Mouse (Mus musculus) intestine, embryonic 16.5 days (tissue): Measurements from ENCODE around the gene Tmem39b. TPM values are rescaled to one million over a fixed set of nuclear protein-coding genes. Genes with fewer than 3 reads are reported as not detected.

ENCODE experiments used
- ATAC-seq: fragments of 200-750 bp; cut with Nextera tagmentation; 2 replicates; pipeline ENCODE4 v1.8.0; 2017; ENCODE audit warnings: moderate TSS enrichment, moderate library complexity
- H3K27ac ChIP-seq: fragments of 300-500 bp; sonication (generic); 2 replicates; pipeline ENCODE4 v1.5.1; 2014; ENCODE audit warnings: mild to moderate bottlenecking, low read length
- H3K27me3 ChIP-seq: fragments of 300-500 bp; sonication (generic); replicated peaks from 2 replicates; pipeline ENCODE4 v1.6.1; 2014; ENCODE audit warnings: low read length, control low read depth, mixed read lengths; ENCODE audit not compliant: control insufficient read depth, insufficient read depth
- H3K36me3 ChIP-seq: fragments of 300-500 bp; sonication (generic); 2 replicates; pipeline ENCODE4 v1.6.1; 2014; ENCODE audit warnings: low read length, control low read depth; ENCODE audit not compliant: control insufficient read depth, insufficient read depth
- H3K4me1 ChIP-seq: fragments of 300-500 bp; sonication (generic); 2 replicates; pipeline ENCODE4 v1.6.1; 2014; ENCODE audit warnings: low read length, control low read depth, mixed read lengths; ENCODE audit not compliant: control insufficient read depth, insufficient read depth
- H3K4me2 ChIP-seq: fragments of 300-500 bp; sonication (generic); 2 replicates; pipeline ENCODE4 v1.6.1; 2014; ENCODE audit warnings: low read depth, low read length, control low read depth
- H3K4me3 ChIP-seq: fragments of 300-500 bp; sonication (generic); 2 replicates; pipeline ENCODE4 v1.5.1; 2014; ENCODE audit warnings: mild to moderate bottlenecking, low read length
- H3K9ac ChIP-seq: fragments of 300-500 bp; sonication (generic); 2 replicates; pipeline ENCODE4 v1.6.1; 2014; ENCODE audit warnings: low read depth, low read length
- H3K9me3 ChIP-seq: fragments of 300-500 bp; sonication (generic); 2 replicates; pipeline ENCODE4 v1.6.1; 2016; ENCODE audit warnings: low read length, control low read depth; ENCODE audit not compliant: control insufficient read depth
- WGBS: fragments of 180-500 bp; shearing (Covaris S2); extraction: QIAGEN DNeasy Blood & Tissue Kit; methylation state at CpG from one replicate; pipeline ENCODE4 v1.1.7; 2014; 5-methylcytosine and 5-hydroxymethylcytosine counted together
- polyA plus RNA-seq: library from polyadenylated mRNA; unstranded; fragments of >200 nt; fragmentation: Nextera tagmentation; extraction: Ambion mirVana; gene quantifications from 2 replicates; pipeline ENCODE4 v1.2.1, GENCODE M21; 2015

The Tmem39b gene
- polyA plus RNA-seq, 1 experiment from 2014 or later: 10.6 TPM

GRCm38 (mm10) chr4:129700216-129700615 lies 3.6 kb upstream of the Tmem39b start:
- H3K27me3 ChIP-seq: no peaks in the 10 kb centered on the region
- H3K4me1 ChIP-seq: peaks cover 14% of the 10 kb centered on the region
- no peak overlapping the region for H3K9ac ChIP-seq
- 0 out of 2 replicates have a peak, but pooled peaks cover 6% of the 10 kb centered on the region for H3K36me3 ChIP-seq
- no peaks in the 10 kb centered on the region for H3K9me3 ChIP-seq
- no peak overlapping the region for H3K4me2 ChIP-seq
- 80% methylated on average over 1 of the region's 1 CpGs for WGBS
- H3K27ac ChIP-seq: no peak overlapping the region
- no peak for ATAC-seq
- H3K4me3 ChIP-seq: no peak overlapping the region

DNA sequence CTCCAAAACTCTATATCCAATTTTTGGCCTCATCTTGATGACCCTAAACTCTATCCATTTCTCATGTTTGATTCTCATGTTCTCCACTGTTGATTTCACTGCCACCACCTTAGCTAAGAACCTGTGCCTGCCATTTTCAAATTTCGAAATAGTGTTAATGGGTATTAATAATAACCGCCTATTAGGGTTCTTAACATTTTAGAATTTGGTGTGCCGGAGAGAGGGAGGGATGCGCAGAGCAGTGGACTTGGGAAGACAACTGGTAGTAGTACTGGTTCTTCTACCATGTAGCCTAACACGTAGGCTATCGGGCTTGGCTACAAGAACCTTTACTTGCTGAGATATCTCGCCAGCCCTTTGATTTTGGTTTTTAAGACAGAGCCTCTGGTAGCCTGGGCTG lies 553 bp upstream of the Tmem39b start:
- Histone ChIP-seq H3K36me3 (0 out of 2 replicates have a peak, but pooled peaks cover 3% of the 10 kb centered on the region), H3K4me3 (peak overlapping the region; percentile 77), H3K9me3 (no peaks in the 10 kb centered on the region), H3K9ac (peak overlapping the region; percentile 79), H3K27ac (no peak overlapping the region), H3K4me2 (peak overlapping the region; percentile 76), H3K4me1 (peaks cover 11% of the 10 kb centered on the region), H3K27me3 (no peaks in the 10 kb centered on the region)
- ATAC-seq: no peak
- 83% methylated on average over 7 of the region's 7 CpGs for WGBS

GRCm38 (mm10) chr4:129695815-129696157 lies 852 bp downstream of the Tmem39b start:
- H3K4me3 ChIP-seq: peak overlapping the region; percentile 77
- H3K4me1 ChIP-seq: peaks cover 6% of the 10 kb centered on the region; the same call in 1 of the 2 replicates
- peak overlapping the region; percentile 79; the same call in 1 of the 2 replicates for H3K27ac ChIP-seq
- no peaks in the 10 kb centered on the region for H3K9me3 ChIP-seq
- peak overlapping the region; percentile 82 for H3K4me2 ChIP-seq
- peak overlapping the region; percentile 79 for H3K9ac ChIP-seq
- no peak for ATAC-seq
- no peaks in the 10 kb centered on the region for H3K27me3 ChIP-seq
- H3K36me3 ChIP-seq: peaks cover 5% of the 10 kb centered on the region; the same call in 1 of the 2 replicates
- 22% methylated on average over 6 of the region's 6 CpGs for WGBS

DNA sequence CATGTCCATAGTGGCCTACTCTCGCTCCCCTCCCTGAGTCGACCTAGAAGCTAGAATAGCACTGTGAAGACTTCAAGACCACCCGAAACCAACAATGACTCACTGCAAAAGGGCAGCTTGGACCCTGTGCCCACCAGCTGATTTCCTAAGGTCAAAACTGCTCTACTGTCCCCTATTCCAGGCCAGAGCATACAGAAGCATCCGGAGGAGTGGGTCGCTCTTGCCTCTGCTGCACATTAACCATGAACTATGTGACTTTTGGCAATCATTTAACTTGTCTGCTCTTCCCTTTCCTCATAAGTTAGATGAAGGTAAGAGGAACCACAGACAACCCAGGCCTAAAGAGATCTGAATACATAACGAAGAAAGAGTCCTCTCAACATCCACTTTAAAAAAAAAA lies 12.1 kb downstream of the Tmem39b start:
- Histone ChIP-seq H3K27me3 (no peaks in the 10 kb centered on the region), H3K4me1 (no peaks in the 10 kb centered on the region), H3K4me3 (no peak overlapping the region), H3K9me3 (no peaks in the 10 kb centered on the region), H3K27ac (no peak overlapping the region), H3K36me3 (peaks cover 3% of the 10 kb centered on the region; the same call in 1 of the 2 replicates), H3K4me2 (no peak overlapping the region), H3K9ac (no peak overlapping the region)
- 89% methylated on average over 6 of the region's 6 CpGs for WGBS
- no peak for ATAC-seq

- peaks cover 3% of the 10 kb centered on the region; the same call in 1 of the 2 replicates for H3K36me3 ChIP-seq
- H3K4me2 ChIP-seq: no peak overlapping the region
- no peak overlapping the region for H3K4me3 ChIP-seq
- no peak for ATAC-seq
- no peaks in the 10 kb centered on the region for H3K9me3 ChIP-seq
- H3K27me3 ChIP-seq: no peaks in the 10 kb centered on the region
- no peak overlapping the region for H3K27ac ChIP-seq
- no peak overlapping the region for H3K9ac ChIP-seq
- H3K4me1 ChIP-seq: no peaks in the 10 kb centered on the region
- WGBS: 88% methylated on average over 11 of the region's 11 CpGs
Observed at GRCm38 (mm10) chr4:129683901-129684493, 12.6 kb downstream of the Tmem39b start.

- Histone ChIP-seq H3K4me3 (no peak overlapping the region), H3K4me2 (no peak overlapping the region), H3K27me3 (no peaks in the 10 kb centered on the region), H3K27ac (no peak overlapping the region), H3K9ac (no peak overlapping the region), H3K4me1 (no peaks in the 10 kb centered on the region), H3K36me3 (peaks cover 3% of the 10 kb centered on the region; the same call in 1 of the 2 replicates), H3K9me3 (no peaks in the 10 kb centered on the region)
- ATAC-seq: no peak
- WGBS: 96% methylated on average over 11 of the region's 11 CpGs
Observed at GRCm38 (mm10) chr4:129681837-129682236, 14.8 kb downstream of the Tmem39b start.

GRCm38 (mm10) chr4:129672878-129673449 lies 23.7 kb downstream of the Tmem39b start:
- H3K27ac ChIP-seq: peak overlapping the region; percentile 97
- no peaks in the 10 kb centered on the region for H3K36me3 ChIP-seq
- H3K9me3 ChIP-seq: no peaks in the 10 kb centered on the region
- peak overlapping the region; percentile 99 for H3K4me3 ChIP-seq
- ATAC-seq: peak; percentile 47
- WGBS: 2% methylated on average over 10 of the region's 10 CpGs
- peak overlapping the region; percentile 99 for H3K9ac ChIP-seq
- peaks cover 10% of the 10 kb centered on the region for H3K4me1 ChIP-seq
- no peaks in the 10 kb centered on the region for H3K27me3 ChIP-seq
- peak overlapping the region; percentile 63 for H3K4me2 ChIP-seq

DNA sequence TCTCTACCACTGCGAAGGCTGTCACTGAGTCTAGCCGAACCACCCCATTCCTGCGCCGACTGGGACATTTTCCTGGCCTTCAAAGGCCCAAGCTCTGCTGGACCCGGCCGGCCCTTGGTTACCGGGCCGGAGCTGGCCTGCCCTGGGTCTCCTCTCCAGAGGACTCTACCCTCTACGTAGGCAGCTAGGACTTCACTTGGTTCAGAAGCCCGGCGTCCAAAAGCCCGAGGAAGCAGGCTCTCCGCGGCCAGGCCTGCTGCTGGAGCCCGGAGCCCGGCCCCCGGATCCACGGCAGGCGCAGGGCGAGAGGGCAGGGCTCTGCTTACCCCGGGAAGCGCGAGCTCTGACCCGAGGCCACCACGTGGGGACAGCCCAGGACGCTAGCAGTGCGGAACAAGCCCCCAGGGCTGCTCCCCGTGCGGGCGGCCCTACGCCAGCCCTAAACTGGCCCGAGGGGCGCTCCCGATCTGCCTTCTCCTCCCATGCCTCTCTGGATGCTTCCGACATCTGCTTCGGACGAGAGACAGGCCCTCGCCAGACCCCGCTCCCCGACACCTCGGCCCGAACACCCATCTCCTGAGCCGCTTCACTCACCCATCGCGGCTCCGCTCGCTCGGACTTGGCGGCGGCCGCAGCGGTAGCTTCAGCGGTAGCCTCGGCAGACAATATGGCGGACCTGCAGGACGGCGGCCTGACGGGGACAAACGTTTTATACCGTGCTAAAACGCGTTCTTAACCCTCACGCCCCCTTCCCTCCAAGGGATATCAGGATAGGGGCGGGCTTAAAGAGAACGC lies 24.4 kb downstream of the Tmem39b start, which contains the start of gene Kpna6:
Kpna6 (minus strand) TSS at position 685 of the 795 bp plus-strand sequence.
- Histone ChIP-seq H3K9ac (peak within 1 kb of the TSS; percentile 99), H3K36me3 (no peaks in the 10 kb centered on the region), H3K4me2 (peak within 1 kb of the TSS; percentile 63), H3K27me3 (no peaks in the 10 kb centered on the region), H3K4me1 (peaks cover 10% of the 10 kb centered on the region), H3K4me3 (peak within 1 kb of the TSS; percentile 99), H3K9me3 (no peaks in the 10 kb centered on the region), H3K27ac (peak within 1 kb of the TSS; percentile 97)
- peak; percentile 88 for ATAC-seq
- WGBS: under 1% methylated on average over 65 of the region's 65 CpGs

GRCm38 (mm10) chr4:129671491-129672082 lies 25.1 kb downstream of the Tmem39b start:
- Histone ChIP-seq H3K27me3 (no peaks in the 10 kb centered on the region), H3K36me3 (no peaks in the 10 kb centered on the region), H3K27ac (peak overlapping the region; percentile 97), H3K4me2 (peak overlapping the region; percentile 63), H3K9ac (peak overlapping the region; percentile 99), H3K4me3 (peak overlapping the region; percentile 99), H3K4me1 (peaks cover 10% of the 10 kb centered on the region), H3K9me3 (no peaks in the 10 kb centered on the region)
- 6% methylated on average over 12 of the region's 12 CpGs for WGBS
- ATAC-seq: peak; percentile 62
